Mouse (Mus musculus): Measurements from ENCODE around the gene Slfn8.
"Not testable (repeated sequence)": the region's sequence is repeated elsewhere in the genome, so short reads cannot be mapped to it uniquely, and the experiment has no call there.

- TF ChIP-seq CTCF (IDR thresholded peaks at IDR 0.05; ENCODE audit: low read depth, low read length); EP300 (IDR thresholded peaks at IDR 0.05; ENCODE audit: insufficient read depth, low read depth, low read length): not testable (repeated sequence)
Observed at GRCm38 (mm10) chr11:83019561-83020519, 770 bp downstream of the Slfn8 start.
